In the genomic region with DNA sequence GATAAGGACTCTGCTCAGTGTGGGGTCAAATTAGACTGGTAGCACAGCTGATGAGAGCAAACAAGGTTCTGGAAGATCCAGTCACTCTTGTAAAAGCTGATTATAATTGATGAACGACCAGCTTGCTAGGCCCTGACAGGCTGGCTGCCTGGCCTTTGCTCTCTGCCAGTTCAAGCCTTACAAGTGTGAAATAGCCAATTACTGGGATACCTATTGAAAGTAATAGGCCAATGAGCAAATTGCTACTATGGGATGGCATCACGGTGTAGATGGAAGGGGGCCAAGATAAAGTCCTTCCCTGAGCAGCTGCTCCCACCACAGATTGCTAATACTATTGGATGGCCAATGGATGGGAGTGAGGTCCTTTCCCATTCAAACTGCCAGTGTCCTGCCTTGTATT, we compare ENCODE assay signal across 21 mouse cellular contexts.
DNase-seq lines count a peak whose midpoint lies in the region; ATAC-seq lines count a peak whose summit lies in the region.
"Had no signal": no experiment of that assay in that cellular context is flagged by ENCODE, and none has a peak within 500 bp of the region (broad histone marks: within the 10 kb centered on the region; RNA-seq: fewer than 3 reads in every experiment).

No protein-coding gene starts in this region.

- ATAC-seq in kidney, embryonic 15.5 days (replicated peaks; ENCODE audit: low FRiP score), result peak; percentile 85
- ATAC-seq in neural tube, embryonic 12.5 days (ENCODE audit: low FRiP score, low read depth), result peak; percentile 76
- no peak; the same call in 1 of the 2 replicates for ATAC-seq in neural tube, embryonic 15.5 days (ENCODE audit: low FRiP score)
- ATAC-seq in megakaryocyte-erythroid progenitor cell, adult 5-6 weeks (replicated peaks; ENCODE audit: low FRiP score, low TSS enrichment, poor library complexity, severe bottlenecking), result no peak
- ATAC-seq: CD4-positive, CD25-positive, alpha-beta regulatory T cell, adult 4 months; liver, embryonic 12.5 days had no signal

- DNase-seq in cerebellum, postnatal 10 days, result peak; percentile 28 to 44
- DNase-seq in cerebellum, adult 18-20 months, result no peak
- no peak for DNase-seq in kidney, adult 9 months
- no peak for DNase-seq in spleen, postnatal 14 days (ENCODE audit: low spot score in 2 of 2)
- DNase-seq: cerebellum, postnatal 25 days; gastrocnemius, postnatal 14 days; heart, adult 2 months; kidney, adult 2 months; layer of hippocampus, postnatal 36 days; spleen, adult 18-20 months; thymus, postnatal 14 days had no signal

- no peaks in the 10 kb centered on the region for H3K36me3 ChIP-seq in kidney, embryonic 15.5 days
- no peaks in the 10 kb centered on the region for H3K36me3 ChIP-seq in neural tube, embryonic 12.5 days
- H3K36me3 ChIP-seq in neural tube, embryonic 15.5 days, result no peaks in the 10 kb centered on the region
- H3K36me3 ChIP-seq: embryonic facial prominence, embryonic 10.5 days; G1E; liver, embryonic 12.5 days; lung, embryonic 15.5 days had no signal

- H3K4me1 ChIP-seq in kidney, embryonic 15.5 days, result peaks cover 16% of the 10 kb centered on the region; the same call in 1 of the 2 replicates
- H3K4me1 ChIP-seq in neural tube, embryonic 12.5 days, result no peaks in the 10 kb centered on the region
- H3K4me1 ChIP-seq in neural tube, embryonic 15.5 days, result peaks cover 23% of the 10 kb centered on the region
- H3K4me1 ChIP-seq: liver, embryonic 12.5 days; lung, embryonic 15.5 days had no signal

- peaks cover 18% of the 10 kb centered on the region; the same call in 1 of the 2 replicates for H3K27me3 ChIP-seq in kidney, embryonic 15.5 days
- H3K27me3 ChIP-seq in neural tube, embryonic 12.5 days (replicated peaks), result no peaks in the 10 kb centered on the region
- no peaks in the 10 kb centered on the region for H3K27me3 ChIP-seq in neural tube, embryonic 15.5 days (replicated peaks)
- H3K27me3 ChIP-seq: liver, embryonic 12.5 days; lung, embryonic 15.5 days had no signal

- no peak overlapping the region for H3K27ac ChIP-seq in kidney, embryonic 15.5 days
- no peak overlapping the region for H3K27ac ChIP-seq in neural tube, embryonic 12.5 days
- no peak overlapping the region for H3K27ac ChIP-seq in neural tube, embryonic 15.5 days (replicated peaks)
- H3K27ac ChIP-seq: embryonic facial prominence, embryonic 10.5 days; heart, adult 2 months; liver, embryonic 12.5 days; lung, embryonic 15.5 days had no signal

- 0 out of 2 replicates have a peak, but pooled peaks cover 3% of the 10 kb centered on the region for H3K9me3 ChIP-seq in kidney, embryonic 15.5 days (replicated peaks)
- peaks cover 5% of the 10 kb centered on the region; the same call in 1 of the 2 replicates for H3K9me3 ChIP-seq in neural tube, embryonic 12.5 days
- no peaks in the 10 kb centered on the region for H3K9me3 ChIP-seq in neural tube, embryonic 15.5 days (replicated peaks)
- H3K9me3 ChIP-seq: liver, embryonic 12.5 days; lung, embryonic 15.5 days had no signal

- no peak overlapping the region for H3K4me2 ChIP-seq in kidney, embryonic 15.5 days
- H3K4me2 ChIP-seq in neural tube, embryonic 12.5 days (replicated peaks), result no peak overlapping the region
- H3K4me2 ChIP-seq in neural tube, embryonic 15.5 days, result no peak overlapping the region
- H3K4me2 ChIP-seq: liver, embryonic 12.5 days; lung, embryonic 15.5 days had no signal

- WGBS in kidney, embryonic 15.5 days, result 13% methylated on average over 2 of the region's 2 CpGs
- WGBS in neural tube, embryonic 12.5 days, result 6% methylated on average over 2 of the region's 2 CpGs
- 14% methylated on average over 2 of the region's 2 CpGs for WGBS in neural tube, embryonic 15.5 days

- H3K9ac ChIP-seq in kidney, embryonic 15.5 days, result no peak overlapping the region
- no peak overlapping the region for H3K9ac ChIP-seq in neural tube, embryonic 12.5 days
- no peak overlapping the region for H3K9ac ChIP-seq in neural tube, embryonic 15.5 days (replicated peaks)
- H3K9ac ChIP-seq: liver, embryonic 12.5 days; lung, embryonic 15.5 days had no signal

- H3K4me3 ChIP-seq in kidney, embryonic 15.5 days (replicated peaks), result no peak overlapping the region
- no peak overlapping the region for H3K4me3 ChIP-seq in neural tube, embryonic 12.5 days
- H3K4me3 ChIP-seq in neural tube, embryonic 15.5 days (replicated peaks), result no peak overlapping the region
- H3K4me3 ChIP-seq: embryonic facial prominence, embryonic 10.5 days; heart, adult 2 months; liver, embryonic 12.5 days; lung, embryonic 15.5 days; myocyte had no signal

Comparison
In these comparisons a context has a peak if more than half of its experiments do, and no peak if none do; other contexts are left out.
1. DNase-seq: peak in cerebellum, postnatal 10 days (2 of 2); none in cerebellum, adult 18-20 months (0 of 2), kidney, adult 9 months (single experiment) and spleen, postnatal 14 days (0 of 2).
2. ATAC-seq: peak in kidney, embryonic 15.5 days (single experiment) and neural tube, embryonic 12.5 days (single experiment); none in neural tube, embryonic 15.5 days (single experiment) and megakaryocyte-erythroid progenitor cell, adult 5-6 weeks (single experiment).